Mouse (Mus musculus): ENCODE measurements around the gene Gm2163. TPM values are rescaled to one million over a fixed set of nuclear protein-coding genes. Genes with fewer than 3 reads are reported as not detected.
"Not testable (repeated sequence)": the region's sequence is repeated elsewhere in the genome, so short reads cannot be mapped to it uniquely, and the experiment has no call there.

Gene Gm2163
- total RNA-seq (2021), result not detected

DNA sequence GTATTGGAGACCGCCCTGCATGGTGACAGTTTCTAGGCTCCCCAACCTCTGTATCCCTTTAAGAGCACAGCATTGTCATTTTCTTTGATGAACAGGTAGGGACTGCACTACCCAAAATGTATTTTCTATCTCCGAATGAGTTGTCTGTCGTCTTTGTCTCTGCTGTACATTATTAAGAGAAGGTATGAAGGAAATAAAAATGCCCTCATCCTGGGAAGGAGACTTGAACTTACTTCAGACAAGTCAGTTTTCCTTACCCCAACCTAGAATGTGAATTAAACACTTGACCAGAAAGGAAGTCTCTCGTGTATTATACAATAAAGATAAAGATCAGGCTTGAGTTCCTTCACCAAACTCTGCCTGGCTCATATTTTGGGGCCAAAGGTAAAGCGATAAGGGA, at the start of gene Gm2163:
Gene Gm2163 (plus strand): TSS at position 301 of the 400 bp plus-strand sequence.
- intact Hi-C loops (cut with DNase I); DNase-seq: not testable (repeated sequence)

DNA sequence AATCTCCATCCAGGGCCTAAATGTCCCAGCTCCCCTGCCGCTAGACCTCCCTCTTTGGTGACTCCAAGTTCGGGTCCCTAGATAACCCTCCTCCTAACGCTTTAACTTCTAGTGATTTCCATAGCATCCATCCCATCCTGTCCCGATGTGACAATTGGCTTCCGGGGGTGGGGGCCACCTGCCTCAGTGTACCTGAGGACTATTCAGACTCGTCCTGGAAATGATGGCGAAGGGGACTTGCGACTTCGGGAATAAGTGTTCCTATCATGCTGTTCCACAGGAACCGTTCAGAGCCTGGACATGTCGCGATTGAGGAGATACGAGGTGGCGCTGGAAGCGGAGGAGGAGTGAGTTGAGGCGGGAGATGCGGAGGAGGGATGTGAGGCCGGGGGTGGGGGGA, 27.5 kb upstream of the Gm2163 start, which contains the start of gene Gm21586:
Gene Gm21586 (plus strand): TSS at position 301 of the 400 bp plus-strand sequence.
- DNase-seq; intact Hi-C loops (cut with DNase I): not testable (repeated sequence)

DNA sequence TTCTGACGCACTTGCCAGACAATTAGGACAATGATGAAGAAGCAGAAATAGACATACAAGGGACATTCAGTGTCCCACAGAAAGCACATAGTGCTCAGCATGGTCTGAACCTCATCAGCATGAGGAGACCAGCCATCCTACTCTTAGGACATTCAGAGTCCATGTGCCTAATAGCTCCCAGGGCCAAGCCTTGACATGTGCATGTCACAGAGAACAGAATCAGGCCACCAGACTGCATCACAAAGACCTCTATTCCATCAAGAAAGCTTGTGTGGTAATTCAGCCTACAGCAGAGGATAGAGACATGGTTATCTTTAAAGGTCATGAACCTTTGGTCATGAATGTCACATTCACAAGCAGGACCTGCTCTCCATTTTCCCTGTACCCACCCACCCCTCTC, 61.5 kb downstream of the Gm2163 start, which contains the start of gene Fam205a2:
Gene Fam205a2 (minus strand): TSS at position 101 of the 400 bp plus-strand sequence.
- intact Hi-C loops (cut with DNase I); DNase-seq: not testable (repeated sequence)

DNA sequence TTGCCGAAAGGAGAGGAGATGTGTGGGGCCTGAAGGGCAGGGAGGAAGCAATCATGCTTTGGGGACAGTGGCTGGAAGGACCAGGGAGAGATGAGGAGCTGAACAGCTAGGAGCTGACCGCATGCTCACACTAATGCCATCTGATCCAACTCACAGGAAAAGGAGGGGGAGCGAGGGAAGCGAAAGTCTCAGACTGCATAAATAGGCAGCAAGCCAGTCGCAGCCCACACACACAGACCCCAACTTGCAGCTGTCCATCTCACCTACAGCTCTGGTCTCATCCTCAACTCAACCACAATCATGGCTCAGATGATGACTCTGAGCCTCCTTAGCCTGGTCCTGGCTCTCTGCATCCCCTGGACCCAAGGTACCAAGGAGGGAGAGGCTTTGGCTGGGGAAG, 145.3 kb downstream of the Gm2163 start, which contains the start of gene Gm10591:
Gene Gm10591 (plus strand): TSS at position 301 of the 400 bp plus-strand sequence.
- DNase-seq; intact Hi-C loops (cut with DNase I): not testable (repeated sequence)

DNA sequence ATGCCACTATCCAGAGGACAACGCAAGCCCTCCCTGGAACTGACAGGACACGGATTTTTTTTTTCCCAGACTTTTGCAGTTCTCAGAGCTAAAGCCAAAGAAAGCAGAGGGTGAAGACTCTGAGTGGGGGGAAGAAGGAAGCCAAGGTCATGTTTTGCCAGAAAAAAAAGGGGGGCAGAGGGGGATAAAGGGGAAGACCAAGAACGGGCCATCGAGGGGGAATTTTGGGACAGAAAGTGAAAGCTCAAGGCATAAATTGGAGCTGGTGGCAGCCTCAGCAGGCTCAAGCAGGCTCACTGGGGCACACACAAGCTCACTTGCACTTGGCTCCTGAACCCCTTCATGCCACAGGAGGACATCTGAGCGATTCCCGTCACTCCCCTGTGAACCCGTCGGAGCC, 162.9 kb downstream of the Gm2163 start, which contains the start of gene Gm2564:
Gene Gm2564 (plus strand): TSS at position 301 of the 400 bp plus-strand sequence.
- intact Hi-C loops (cut with DNase I); DNase-seq: not testable (repeated sequence)

Other genes starting within 250 kb of the Gm2163 start
- under 1 TPM; 0.12 to 0.41 TPM for gene Gm10600, start 226.1 kb upstream of the Gm2163 start, total RNA-seq (2021)
- not detected for gene Ccl21b, start 211.0 kb upstream of the Gm2163 start, total RNA-seq (2021)
- not detected for gene Gm21953, start 172.5 kb upstream of the Gm2163 start, total RNA-seq (2021)
- gene Fam205a3, start 148.4 kb upstream of the Gm2163 start, total RNA-seq (2021), result under 1 TPM in 1 of 2 experiments, not detected in 1; 0.07 TPM
- not detected for gene Gm21586, start 27.4 kb upstream of the Gm2163 start, total RNA-seq (2021)
- under 1 TPM in 1 of 2 experiments, not detected in 1; 0.07 TPM for gene Fam205a2, start 61.4 kb downstream of the Gm2163 start, total RNA-seq (2021)
- gene Gm10591, start 145.4 kb downstream of the Gm2163 start, total RNA-seq (2021), result not detected
- 1 to 10 TPM; 1.4 to 2.0 TPM for gene Gm2564, start 163.0 kb downstream of the Gm2163 start, total RNA-seq (2021)
- not detected for gene Ccl27b, start 188.5 kb downstream of the Gm2163 start, total RNA-seq (2021)
- gene Il11ra2, start 195.1 kb downstream of the Gm2163 start, total RNA-seq (2021), result not detected

Measured in heart, postnatal 10 days (tissue).